Mouse (Mus musculus) adrenal gland, adult 2 months (tissue): Measurements from ENCODE around the gene Pmepa1. TPM values are rescaled to one million over a fixed set of nuclear protein-coding genes. Genes with fewer than 3 reads are reported as not detected.
A peak's percentile ranks its signal among the peaks of the same experiment; 100 is the strongest.

Experiments used
- DNase-seq: peaks from one replicate; pipeline ENCODE4 v3.0.0; 2021
- polyA plus RNA-seq: library from polyadenylated mRNA; depleted of rRNA; stranded (reverse); fragments of >200 nt; gene quantifications from 2 replicates; pipeline ENCODE4 v1.2.3, GENCODE M21; 2012; rRNA removed
- total RNA-seq, 2 experiments: library from RNA; stranded (reverse); gene quantifications; 2 replicates each; pipeline ENCODE4 v1.2.3; 2021

The Pmepa1 gene
- total and polyA plus RNA-seq, 3 experiments = 67.5 to 91.4 (median 90.3) TPM

- DNase-seq = no peak
Observed at GRCm38 (mm10) chr2:173185282-173185681, 91.1 kb downstream of the Pmepa1 start.

- no peak for DNase-seq
Observed at GRCm38 (mm10) chr2:173184475-173185080, 91.8 kb downstream of the Pmepa1 start.

GRCm38 (mm10) chr2:173183836-173184460 lies 92.4 kb downstream of the Pmepa1 start:
- peak; percentile 46 for DNase-seq

GRCm38 (mm10) chr2:173183311-173183710 lies 93.0 kb downstream of the Pmepa1 start:
- no peak for DNase-seq

- DNase-seq = no peak
Observed at GRCm38 (mm10) chr2:173182796-173183195, 93.5 kb downstream of the Pmepa1 start.

GRCm38 (mm10) chr2:173181901-173182300 lies 94.4 kb downstream of the Pmepa1 start:
- no peak for DNase-seq

DNA sequence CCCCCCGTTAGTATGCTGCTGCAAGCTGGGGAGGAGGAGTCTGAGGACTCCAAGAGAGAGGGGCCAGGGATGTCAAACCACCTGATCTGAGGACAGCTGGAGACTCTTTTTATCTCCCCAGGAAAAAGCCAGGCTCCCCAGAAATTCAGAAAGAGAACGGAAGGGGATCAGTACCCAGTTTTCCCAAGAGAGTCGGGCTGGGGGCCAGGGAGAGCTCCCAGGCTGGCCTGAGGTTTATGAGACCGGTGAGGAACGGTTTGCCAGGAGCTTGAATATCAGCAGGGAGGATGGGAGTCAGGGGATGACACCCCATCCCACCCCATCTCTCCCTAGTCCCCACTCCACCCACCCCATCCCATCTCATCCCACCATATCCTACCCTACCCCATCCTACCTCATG lies 94.8 kb downstream of the Pmepa1 start:
- no peak for DNase-seq

- DNase-seq = no peak
Observed at GRCm38 (mm10) chr2:173180721-173181388, 95.5 kb downstream of the Pmepa1 start.

GRCm38 (mm10) chr2:173180026-173180425 lies 96.3 kb downstream of the Pmepa1 start:
- DNase-seq = no peak

GRCm38 (mm10) chr2:173179046-173179445 lies 97.3 kb downstream of the Pmepa1 start:
- no peak for DNase-seq

DNA sequence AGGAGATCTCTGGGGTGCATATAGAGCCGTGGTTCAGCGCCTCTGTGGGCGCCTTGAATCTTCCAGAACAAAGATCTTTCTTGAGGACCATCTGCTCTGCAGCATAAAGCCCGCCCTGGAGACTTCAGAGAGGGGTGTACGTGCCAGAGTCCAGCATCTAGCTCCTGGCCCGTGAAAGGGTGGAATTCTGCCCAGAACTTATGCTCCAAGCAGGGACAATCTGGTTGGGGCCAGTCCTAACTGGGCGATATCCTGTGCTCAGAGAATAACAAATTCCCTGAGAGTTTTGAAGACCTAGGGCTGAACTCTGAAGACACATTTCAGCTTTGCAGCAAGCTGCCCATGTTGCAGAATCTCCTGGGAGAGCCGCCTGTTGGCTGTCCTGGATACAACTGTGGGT lies 98.4 kb downstream of the Pmepa1 start:
- no peak for DNase-seq

DNA sequence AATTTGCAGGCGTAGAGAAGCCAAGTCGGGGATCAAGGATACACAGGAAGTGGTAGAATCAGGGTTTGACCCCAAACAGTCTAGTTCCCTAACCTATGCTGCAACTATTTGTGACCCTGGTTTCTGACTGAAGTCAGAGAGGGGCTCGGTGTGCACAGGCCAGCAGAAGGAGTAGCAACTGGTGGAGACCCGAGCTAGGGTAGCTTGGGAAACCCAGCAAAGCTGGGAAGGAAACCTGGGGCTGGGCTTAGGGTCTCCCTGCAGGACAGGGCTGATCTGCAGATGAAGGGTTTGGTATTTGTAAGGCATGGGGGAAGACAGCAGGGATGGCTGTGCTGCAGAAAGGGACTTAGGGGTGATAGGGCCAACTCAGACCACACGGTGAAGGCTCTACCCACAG lies 98.9 kb downstream of the Pmepa1 start:
- DNase-seq = no peak

- DNase-seq = no peak
Observed at GRCm38 (mm10) chr2:173175703-173176102, 100.6 kb downstream of the Pmepa1 start.

GRCm38 (mm10) chr2:173174569-173174968 lies 101.8 kb downstream of the Pmepa1 start:
- DNase-seq = no peak

Other genes with a start within 250 kb of the Pmepa1 start
- gene Ctcfl, start 157.0 kb downstream of the Pmepa1 start, total RNA-seq = under 1 TPM; 0.10 to 0.12 TPM
- gene Ctcfl, start 157.0 kb downstream of the Pmepa1 start, polyA plus RNA-seq = not detected in 2 replicates
- gene Pck1, start 123.5 kb downstream of the Pmepa1 start, total RNA-seq = 1,000 to 10,000 TPM in 1 of 2 experiments, 100 to 1,000 TPM in 1; 919 to 1,359 TPM
- gene Pck1, start 123.5 kb downstream of the Pmepa1 start, polyA plus RNA-seq = 84.6 and 134 TPM in 2 replicates
- gene Zbp1, start 57.6 kb downstream of the Pmepa1 start, total RNA-seq = 1 to 10 TPM; 2.7 to 9.0 TPM
- gene Zbp1, start 57.6 kb downstream of the Pmepa1 start, polyA plus RNA-seq = 3.3 and 3.8 TPM in 2 replicates
- not detected for gene 1700021F07Rik, start 246.1 kb upstream of the Pmepa1 start, total RNA-seq
- not detected in 2 replicates for gene 1700021F07Rik, start 246.1 kb upstream of the Pmepa1 start, polyA plus RNA-seq